Mouse (Mus musculus): ENCODE data around the gene Kif3c. TPM values are rescaled to one million over a fixed set of nuclear protein-coding genes. Genes with fewer than 3 reads are reported as not detected.

The Kif3c gene
- polyA plus RNA-seq, 2 experiments: 0.42 to 0.61 TPM

DNA sequence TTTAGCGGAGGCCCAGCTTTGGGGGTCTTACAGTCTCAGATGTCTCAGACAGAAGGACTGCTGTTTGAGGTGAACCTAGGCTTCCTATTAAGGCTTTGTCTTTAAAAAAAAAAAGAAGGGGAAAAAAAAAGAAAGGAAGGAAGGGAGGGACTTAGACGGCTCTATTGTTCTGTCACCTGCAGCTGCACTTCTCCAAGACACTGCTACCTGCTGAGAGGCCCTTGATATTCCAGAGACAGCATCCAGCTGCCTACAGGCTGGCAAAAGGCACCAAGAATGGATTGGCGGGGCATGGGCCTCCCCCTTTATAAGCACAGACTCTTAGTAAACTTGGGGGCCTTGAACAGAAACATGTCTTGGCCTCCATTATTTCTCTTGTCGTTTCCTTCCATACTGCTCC lies 50.0 kb downstream of the Kif3c start:
- 78% methylated on average over 4 of the region's 4 CpGs for WGBS (ENCODE audit: insufficient replicate concordance)
- Histone ChIP-seq H3K4me3 (ENCODE audit: insufficient read depth in 1 of 2, low read depth in 2 of 2, low read length in 2 of 2) (no peak overlapping the region), H3K9me3 (ENCODE audit: control insufficient read depth, low read length) (no peaks in the 10 kb centered on the region), H3K27ac (no peak overlapping the region), H3K9ac (replicated peaks) (no peak overlapping the region), H3K4me2 (ENCODE audit: low read depth) (no peak overlapping the region), H3K4me1 (replicated peaks; ENCODE audit: control insufficient read depth in 2 of 2, insufficient read depth in 2 of 2, low read length in 1 of 2) (no peaks in the 10 kb centered on the region), H3K27me3 (ENCODE audit: control insufficient read depth, insufficient read depth, low read length) (no peaks in the 10 kb centered on the region), H3K36me3 (replicated peaks; ENCODE audit: control insufficient read depth, insufficient read depth, low read depth) (no peaks in the 10 kb centered on the region; the same call in none of the 2 replicates)
- DNase-seq (ENCODE audit: low read depth in 3 of 3, low spot score in 3 of 3) (no peak), ATAC-seq (ENCODE audit: insufficient read depth) (no peak)
- no peak for TF ChIP-seq CTCF (IDR thresholded peaks at IDR 0.05; ENCODE audit: low read depth)
- no peak for TF ChIP-seq EP300 (IDR thresholded peaks at IDR 0.05; ENCODE audit: low read depth)

- Histone ChIP-seq H3K27me3 (ENCODE audit: control insufficient read depth, insufficient read depth, low read length) (no peaks in the 10 kb centered on the region), H3K4me2 (ENCODE audit: low read depth) (no peak overlapping the region), H3K36me3 (replicated peaks; ENCODE audit: control insufficient read depth, insufficient read depth, low read depth) (no peaks in the 10 kb centered on the region; the same call in 1 of the 2 replicates), H3K9me3 (ENCODE audit: control insufficient read depth, low read length) (no peaks in the 10 kb centered on the region), H3K9ac (replicated peaks) (no peak overlapping the region), H3K27ac (no peak overlapping the region), H3K4me1 (replicated peaks; ENCODE audit: control insufficient read depth in 2 of 2, insufficient read depth in 2 of 2, low read length in 1 of 2) (no peaks in the 10 kb centered on the region; a peak in 1 of 4 replicates), H3K4me3 (ENCODE audit: insufficient read depth in 1 of 2, low read depth in 2 of 2, low read length in 2 of 2) (no peak overlapping the region)
- DNase-seq (ENCODE audit: low read depth in 3 of 3, low spot score in 3 of 3) (no peak), ATAC-seq (ENCODE audit: insufficient read depth) (no peak)
- WGBS (ENCODE audit: insufficient replicate concordance): 66% methylated on average over 3 of the region's 3 CpGs
- TF ChIP-seq EP300 (IDR thresholded peaks at IDR 0.05; ENCODE audit: low read depth): no peak
Measured at GRCm38 (mm10) chr12:3418761-3419160, 53.8 kb downstream of the Kif3c start.

DNA sequence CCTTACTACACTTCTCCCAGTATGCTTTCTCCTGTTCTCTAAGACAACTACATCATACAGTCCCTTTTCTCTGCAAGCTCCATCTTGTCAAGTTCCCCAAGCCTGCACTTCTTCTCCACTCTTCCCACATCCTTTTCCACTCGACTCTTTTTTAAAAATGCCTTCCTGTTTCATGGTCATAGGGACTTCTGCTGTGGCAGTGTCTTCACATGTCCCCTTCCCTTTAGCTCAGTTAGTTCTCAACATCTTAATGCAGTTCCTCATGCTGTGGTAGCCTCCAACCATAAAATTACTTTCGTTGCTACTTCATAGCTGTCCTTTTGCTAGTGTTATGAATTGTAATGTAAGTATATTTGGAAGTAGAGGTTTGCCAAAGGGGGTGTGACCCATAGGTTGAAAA lies 55.6 kb downstream of the Kif3c start:
- WGBS (ENCODE audit: insufficient replicate concordance): 47% methylated on average over 2 of the region's 2 CpGs
- no peak for DNase-seq (ENCODE audit: low read depth in 3 of 3, low spot score in 3 of 3)

GRCm38 (mm10) chr12:3422786-3423185 lies 57.9 kb downstream of the Kif3c start:
- no peak overlapping the region for H3K4me2 ChIP-seq (ENCODE audit: low read depth)
- no peak for DNase-seq (ENCODE audit: low read depth in 3 of 3, low spot score in 3 of 3)
- no peak overlapping the region for H3K27ac ChIP-seq
- WGBS (ENCODE audit: insufficient replicate concordance): 73% methylated on average over 1 of the region's 1 CpGs
- no peak for ATAC-seq (ENCODE audit: insufficient read depth)
- H3K9me3 ChIP-seq (ENCODE audit: control insufficient read depth, low read length): no peaks in the 10 kb centered on the region
- TF ChIP-seq EP300 (IDR thresholded peaks at IDR 0.05; ENCODE audit: low read depth): no peak
- no peak for TF ChIP-seq CTCF (IDR thresholded peaks at IDR 0.05; ENCODE audit: low read depth)
- no peak overlapping the region for H3K9ac ChIP-seq (replicated peaks)
- no peaks in the 10 kb centered on the region for H3K27me3 ChIP-seq (ENCODE audit: control insufficient read depth, insufficient read depth, low read length)
- no peak overlapping the region for H3K4me3 ChIP-seq (ENCODE audit: insufficient read depth in 1 of 2, low read depth in 2 of 2, low read length in 2 of 2)
- peaks cover 4 to 9% of the 10 kb centered on the region in 2 experiments; a peak in 3 of 4 replicates for H3K4me1 ChIP-seq (replicated peaks; ENCODE audit: control insufficient read depth in 2 of 2, insufficient read depth in 2 of 2, low read length in 1 of 2)
- no peaks in the 10 kb centered on the region; the same call in 1 of the 2 replicates for H3K36me3 ChIP-seq (replicated peaks; ENCODE audit: control insufficient read depth, insufficient read depth, low read depth)

More for the DNA sequence above, 55.6 kb downstream of the Kif3c start:
- no peak for ATAC-seq (ENCODE audit: insufficient read depth)
- Histone ChIP-seq H3K27me3 (ENCODE audit: control insufficient read depth, insufficient read depth, low read length) (no peaks in the 10 kb centered on the region), H3K9ac (replicated peaks) (no peak overlapping the region), H3K4me2 (ENCODE audit: low read depth) (no peak overlapping the region), H3K9me3 (ENCODE audit: control insufficient read depth, low read length) (no peaks in the 10 kb centered on the region), H3K27ac (no peak overlapping the region), H3K4me1 (replicated peaks; ENCODE audit: control insufficient read depth in 2 of 2, insufficient read depth in 2 of 2, low read length in 1 of 2) (peaks cover 3 to 8% of the 10 kb centered on the region in 2 experiments; a peak in 3 of 4 replicates), H3K36me3 (replicated peaks; ENCODE audit: control insufficient read depth, insufficient read depth, low read depth) (no peaks in the 10 kb centered on the region; the same call in 1 of the 2 replicates), H3K4me3 (ENCODE audit: insufficient read depth in 1 of 2, low read depth in 2 of 2, low read length in 2 of 2) (no peak overlapping the region)
- TF ChIP-seq CTCF (IDR thresholded peaks at IDR 0.05; ENCODE audit: low read depth) (no peak), EP300 (IDR thresholded peaks at IDR 0.05; ENCODE audit: low read depth) (no peak)

DNA sequence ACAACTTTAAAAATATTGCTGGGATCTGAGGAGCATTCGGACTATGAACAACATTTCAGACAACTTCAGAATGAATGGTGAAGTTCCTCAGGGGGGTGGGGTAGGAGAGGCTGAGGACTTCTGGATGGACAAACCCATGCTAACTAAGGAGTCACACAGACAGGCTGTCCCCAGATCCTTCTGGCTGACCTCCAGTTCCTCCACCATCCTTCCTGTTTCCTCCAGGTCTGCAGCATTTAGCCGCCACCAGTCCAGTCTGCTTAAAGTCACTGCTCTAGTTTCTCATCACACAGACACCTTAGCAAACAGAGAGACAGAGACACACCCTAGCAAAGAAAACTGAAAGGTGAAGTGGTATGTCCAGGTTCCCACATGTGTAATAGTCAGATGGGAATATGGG lies 59.2 kb downstream of the Kif3c start:
- no peak for DNase-seq (ENCODE audit: low read depth in 3 of 3, low spot score in 3 of 3)
- TF ChIP-seq EP300 (IDR thresholded peaks at IDR 0.05; ENCODE audit: low read depth): no peak
- TF ChIP-seq CTCF (IDR thresholded peaks at IDR 0.05; ENCODE audit: low read depth): no peak
- Histone ChIP-seq H3K36me3 (replicated peaks; ENCODE audit: control insufficient read depth, insufficient read depth, low read depth) (no peaks in the 10 kb centered on the region; the same call in 1 of the 2 replicates), H3K9ac (replicated peaks) (no peak overlapping the region), H3K4me1 (replicated peaks; ENCODE audit: control insufficient read depth in 2 of 2, insufficient read depth in 2 of 2, low read length in 1 of 2) (peaks cover 10 to 15% of the 10 kb centered on the region in 2 experiments), H3K4me2 (ENCODE audit: low read depth) (peak overlapping the region; percentile 97; the same call in 1 of the 2 replicates), H3K9me3 (ENCODE audit: control insufficient read depth, low read length) (no peaks in the 10 kb centered on the region), H3K27ac (no peak overlapping the region), H3K4me3 (ENCODE audit: insufficient read depth in 1 of 2, low read depth in 2 of 2, low read length in 2 of 2) (no peak overlapping the region), H3K27me3 (ENCODE audit: control insufficient read depth, insufficient read depth, low read length) (no peaks in the 10 kb centered on the region)
- ATAC-seq (ENCODE audit: insufficient read depth): no peak
- 80% methylated on average over 2 of the region's 2 CpGs for WGBS (ENCODE audit: insufficient replicate concordance)
